Mouse (Mus musculus) MEL (cell line): Measurements from ENCODE around the gene Fam196b. TPM values are rescaled to one million over a fixed set of nuclear protein-coding genes. Genes with fewer than 3 reads are reported as not detected.

Source experiments
- DNase-seq: peaks from one replicate; pipeline ENCODE4 v3.0.0; 2011; ENCODE audit warnings: low read depth, low spot score
- H3K27ac ChIP-seq: 2 replicates; pipeline ENCODE4 v1.5.1; 2012; ENCODE audit warnings: low read depth, mild to moderate bottlenecking, control low read depth, low read length, moderate library complexity; ENCODE audit not compliant: control insufficient read depth
- H3K27me3 ChIP-seq, 2 experiments: fragments of 150-350 bp in 1 of 2; sonication (generic) in 1 of 2; 2 replicates each; pipeline ENCODE4 v1.6.1; 2012; ENCODE audit warnings: low read length in 2 of 2, mild to moderate bottlenecking in 2 of 2, improper control_type of control experiment in 1 of 2, moderate library complexity in 1 of 2; ENCODE audit not compliant: insufficient read depth in 2 of 2, control insufficient read depth in 1 of 2
- H3K36me3 ChIP-seq, 2 experiments: 2 replicates each; pipeline ENCODE4 v1.6.1; 2012 to 2014; ENCODE audit warnings: low read length in 2 of 2, improper control_type of control experiment in 1 of 2, inconsistent platforms in 1 of 2, mild to moderate bottlenecking in 1 of 2; ENCODE audit not compliant: insufficient read depth in 2 of 2, control insufficient read depth in 1 of 2
- H3K4me1 ChIP-seq, 2 experiments: fragments of 150-350 bp in 1 of 2; sonication (generic) in 1 of 2; 2 replicates each; pipeline ENCODE4 v1.6.1; 2012; ENCODE audit warnings: low read length in 2 of 2, improper control_type of control experiment in 1 of 2, mild to moderate bottlenecking in 1 of 2; ENCODE audit not compliant: insufficient read depth in 2 of 2, control insufficient read depth in 1 of 2
- H3K4me3 ChIP-seq, 2 experiments: fragments of 150-350 bp in 1 of 2; sonication (generic) in 1 of 2; 2 replicates each; pipeline ENCODE4 v1.5.1; 2012; ENCODE audit warnings: low read depth in 2 of 2, low read length in 2 of 2, mild to moderate bottlenecking in 2 of 2, moderate library complexity in 2 of 2, control low read depth in 1 of 2, improper control_type of control experiment in 1 of 2; ENCODE audit not compliant: control insufficient read depth in 1 of 2, insufficient read depth in 1 of 2
- H3K79me2 ChIP-seq: 2 replicates; pipeline ENCODE4 v1.6.1; 2012; ENCODE audit warnings: mild to moderate bottlenecking, low read length, moderate library complexity; ENCODE audit not compliant: control insufficient read depth, poor library complexity, insufficient read depth
- H3K9ac ChIP-seq: 2 replicates; pipeline ENCODE4 v1.6.1; 2012; ENCODE audit warnings: low read depth, mild to moderate bottlenecking, control low read depth, low read length, moderate library complexity; ENCODE audit not compliant: control insufficient read depth, poor library complexity, severe bottlenecking
- H3K9me3 ChIP-seq: fragments of 150-350 bp; sonication (generic); replicated peaks from 2 replicates; pipeline ENCODE4 v1.6.1; 2012; ENCODE audit warnings: mild to moderate bottlenecking, low read length, improper control_type of control experiment, moderate library complexity; ENCODE audit not compliant: insufficient read depth
- CTCF ChIP-seq, 3 experiments: IDR thresholded peaks in 2 of 3; conservative IDR thresholded peaks in 1 of 3; 2 replicates each; pipeline ENCODE4 v1.5.1; 2011 to 2012; ENCODE audit warnings: low read length in 3 of 3, low read depth in 2 of 3, mild to moderate bottlenecking in 2 of 3, improper control_type of control experiment in 1 of 3, inconsistent platforms in 1 of 3, mixed read lengths in 1 of 3, moderate library complexity in 1 of 3; ENCODE audit not compliant: control insufficient read depth in 1 of 3, insufficient read depth in 1 of 3, poor library complexity in 1 of 3, severe bottlenecking in 1 of 3
- E2F4 ChIP-seq: IDR thresholded peaks from 2 replicates; pipeline ENCODE4 v1.6.1; 2011; ENCODE audit warnings: low read depth, low read length, improper control_type of control experiment, borderline replicate concordance
- ELF1 ChIP-seq: IDR thresholded peaks from 2 replicates; pipeline ENCODE4 v1.6.1; 2014; ENCODE audit warnings: low read depth, mild to moderate bottlenecking, inconsistent platforms, low read length, improper control_type of control experiment, moderate library complexity
- EP300 ChIP-seq, 2 experiments: IDR thresholded peaks; 2 replicates each; pipeline ENCODE4 v1.6.1; 2011; ENCODE audit warnings: improper control_type of control experiment in 2 of 2, low read length in 2 of 2, low read depth in 1 of 2, mild to moderate bottlenecking in 1 of 2
- ETS1 ChIP-seq: IDR thresholded peaks from 2 replicates; pipeline ENCODE4 v1.6.1; 2012; ENCODE audit warnings: low read depth, mild to moderate bottlenecking, inconsistent platforms, low read length, improper control_type of control experiment, moderate library complexity
- GATA1 ChIP-seq: IDR thresholded peaks from 2 replicates; pipeline ENCODE4 v1.6.1; 2011; ENCODE audit warnings: low read depth, low read length, improper control_type of control experiment
- KAT2A ChIP-seq: conservative IDR thresholded peaks from 2 replicates; pipeline ENCODE4 v1.6.1; 2012; ENCODE audit warnings: low read depth, low read length, improper control_type of control experiment, inconsistent platforms
- MAX ChIP-seq: IDR thresholded peaks from 2 replicates; pipeline ENCODE4 v1.6.1; 2011; ENCODE audit warnings: low read length, improper control_type of control experiment
- RCOR1 ChIP-seq: IDR thresholded peaks from 2 replicates; pipeline ENCODE4 v1.6.1; 2012; ENCODE audit warnings: low read depth, mild to moderate bottlenecking, inconsistent platforms, low read length, improper control_type of control experiment
- SIN3A ChIP-seq: IDR thresholded peaks from 2 replicates; pipeline ENCODE4 v1.6.1; 2012; ENCODE audit warnings: low read length, improper control_type of control experiment, inconsistent platforms
- TAL1 ChIP-seq: IDR thresholded peaks from 2 replicates; pipeline ENCODE4 v1.6.1; 2012; ENCODE audit warnings: mild to moderate bottlenecking, inconsistent platforms, low read length, moderate library complexity, mixed read lengths
- USF1 ChIP-seq: IDR thresholded peaks from 2 replicates; pipeline ENCODE4 v1.6.1; 2014; ENCODE audit warnings: low read depth, mild to moderate bottlenecking, inconsistent platforms, low read length, improper control_type of control experiment, moderate library complexity
- ZC3H11A ChIP-seq: IDR thresholded peaks from 2 replicates; pipeline ENCODE4 v1.6.1; 2012; ENCODE audit warnings: low read depth, mild to moderate bottlenecking, inconsistent platforms, low read length, improper control_type of control experiment
- ZKSCAN1 ChIP-seq: IDR thresholded peaks from 2 replicates; pipeline ENCODE4 v1.6.1; 2012; ENCODE audit warnings: low read depth, mild to moderate bottlenecking, inconsistent platforms, low read length, improper control_type of control experiment, moderate library complexity
- ZMIZ1 ChIP-seq: IDR thresholded peaks from 2 replicates; pipeline ENCODE4 v1.6.1; 2012; ENCODE audit warnings: low read depth, mild to moderate bottlenecking, inconsistent platforms, low read length, improper control_type of control experiment, moderate library complexity
- polyA plus RNA-seq, 2 experiments: library from polyadenylated mRNA; stranded (reverse) in 1 of 2; unstranded in 1 of 2; fragments of >175 nt in 1 of 2; fragments of >200 nt in 1 of 2; gene quantifications; 2 replicates each; pipeline versions ENCODE4 v1.2.1 to v1.2.4; 2012; ENCODE audit warnings: low replicate concordance in 2 of 2, low read depth in 1 of 2; ENCODE audit not compliant: insufficient read length in 2 of 2, insufficient read depth in 1 of 2, missing spikeins in 1 of 2
- total RNA-seq: library from RNA; depleted of rRNA; stranded (reverse); fragments of 300-350 nt; gene quantifications from 2 replicates; pipeline ENCODE4 v1.2.3, GENCODE M21; 2012

Gene Fam196b
- total and polyA plus RNA-seq, 3 experiments = 0.10 to 0.23 TPM; not detected in 1

DNA sequence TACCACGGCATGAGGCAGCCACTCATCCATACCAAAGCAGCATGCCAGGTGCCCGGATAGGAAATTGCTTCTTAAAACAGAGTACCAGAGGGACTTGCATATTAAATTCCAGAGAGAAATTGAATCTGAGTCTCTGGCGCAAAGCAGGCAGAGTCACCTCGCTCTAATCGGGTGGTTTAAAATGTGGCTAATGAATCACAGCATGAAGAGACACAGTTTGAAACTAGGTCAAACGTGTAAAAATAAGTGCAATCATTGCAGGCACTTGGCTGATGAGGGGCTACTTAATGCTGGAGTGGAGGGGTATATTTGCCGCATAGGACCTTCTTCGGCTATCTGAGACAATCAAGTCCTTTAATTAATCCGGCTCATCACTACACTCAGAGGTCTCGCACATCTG lies 1.6 kb downstream of the Fam196b start:
- no peak overlapping the region for H3K4me3 ChIP-seq

DNA sequence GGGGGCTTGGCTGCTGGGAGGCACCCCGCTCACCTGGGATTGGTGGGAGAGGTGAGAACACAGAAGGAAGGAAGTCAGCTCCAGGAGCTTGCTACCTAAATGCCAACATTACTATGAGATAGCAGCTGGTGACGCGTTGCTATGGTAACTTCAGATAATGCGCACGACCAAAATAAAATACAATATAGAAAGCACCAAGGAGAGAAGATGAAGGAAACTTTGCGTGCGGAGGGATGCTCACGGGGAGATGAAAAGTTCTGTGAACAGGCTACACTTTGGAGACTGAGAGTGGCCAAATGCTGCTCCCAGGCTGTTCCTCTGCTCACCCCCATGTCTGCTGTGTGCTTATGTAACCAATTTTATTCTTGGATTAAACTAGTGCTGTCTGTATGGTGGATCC lies 2.4 kb downstream of the Fam196b start:
- Histone ChIP-seq H3K4me1 (peaks cover 3 to 4% of the 10 kb centered on the region in 2 experiments; a peak in 2 of 4 replicates), H3K27ac (no peak overlapping the region), H3K4me3 (no peak overlapping the region), H3K79me2 (no peaks in the 10 kb centered on the region), H3K9me3 (no peaks in the 10 kb centered on the region), H3K36me3 (peaks cover 0 to 6% of the 10 kb centered on the region in 2 experiments; a peak in 2 of 4 replicates), H3K27me3 (no peaks in the 10 kb centered on the region), H3K9ac (no peak overlapping the region)
- DNase-seq = peak; percentile 42
- TF ChIP-seq GATA1 (0 out of 2 replicates have a peak, but pooled peaks have one; percentile 18), ELF1 (no peak)

More for the DNA sequence above, 1.6 kb downstream of the Fam196b start:
- H3K9ac ChIP-seq = no peak overlapping the region
- H3K79me2 ChIP-seq = no peaks in the 10 kb centered on the region
- H3K36me3 ChIP-seq = peaks cover 0 to 9% of the 10 kb centered on the region in 2 experiments; a peak in 2 of 4 replicates
- no peak for DNase-seq
- H3K4me1 ChIP-seq = peaks cover 4 to 7% of the 10 kb centered on the region in 2 experiments; a peak in 3 of 4 replicates
- H3K27me3 ChIP-seq = no peaks in the 10 kb centered on the region
- no peak overlapping the region for H3K27ac ChIP-seq
- TF ChIP-seq EP300 (IDR thresholded peaks at IDR 0.05; ENCODE audit: low read depth in 1 of 2, low read length in 2 of 2) (no peak), CTCF (IDR thresholded peaks at IDR 0.05 in 2 of 3, conservative IDR thresholded peaks at IDR 0.05 in 1 of 3; ENCODE audit: control insufficient read depth in 1 of 3, insufficient read depth in 1 of 3, low read depth in 2 of 3, low read length in 3 of 3, poor library complexity in 1 of 3, severe bottlenecking in 1 of 3) (no peak), RCOR1 (no peak), ZMIZ1 (no peak), USF1 (no peak), KAT2A (no peak), E2F4 (no peak), ETS1 (no peak), TAL1 (no peak), MAX (no peak), SIN3A (no peak)
- H3K9me3 ChIP-seq = no peaks in the 10 kb centered on the region

DNA sequence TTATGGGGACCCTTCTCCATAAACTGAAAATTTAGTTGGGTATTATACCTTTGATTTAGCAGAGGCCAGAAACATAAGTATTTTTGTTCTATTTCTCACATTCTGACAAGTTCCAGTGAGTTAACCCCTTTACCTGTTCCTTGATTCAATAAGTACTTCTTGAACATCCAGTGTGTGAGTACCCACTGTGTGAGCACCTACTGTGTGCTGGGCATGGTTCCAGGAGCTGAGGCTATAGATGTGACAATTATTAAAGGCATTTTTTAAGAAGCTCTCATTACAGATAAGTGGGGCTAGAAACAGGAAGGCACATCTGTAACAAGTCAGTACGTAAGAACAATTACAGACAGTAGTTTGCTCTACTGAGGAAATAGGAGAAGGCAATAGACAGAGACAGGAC lies 4.7 kb downstream of the Fam196b start:
- TF ChIP-seq ZKSCAN1 (peak; percentile 97), ZC3H11A (no peak)
- no peak for DNase-seq
- no peak overlapping the region for H3K4me3 ChIP-seq
- H3K79me2 ChIP-seq = no peaks in the 10 kb centered on the region
- H3K9ac ChIP-seq = no peak overlapping the region
- H3K36me3 ChIP-seq = no peaks in the 10 kb centered on the region
- no peak overlapping the region for H3K27ac ChIP-seq
- H3K27me3 ChIP-seq = no peaks in the 10 kb centered on the region
- H3K9me3 ChIP-seq = no peaks in the 10 kb centered on the region
- H3K4me1 ChIP-seq = no peaks in the 10 kb centered on the region
